Mouse (Mus musculus): Measurements from ENCODE around the gene Pgam2. TPM values are rescaled to one million over a fixed set of nuclear protein-coding genes. Genes with fewer than 3 reads are reported as not detected.

Pgam2 gene
- polyA plus RNA-seq, 1 experiment from 2014 or later = 761 TPM

GRCm38 (mm10) chr11:5795290-5795689 lies 8.2 kb downstream of the Pgam2 start:
- H3K36me3 ChIP-seq = peaks cover 89% of the 10 kb centered on the region
- peak overlapping the region; percentile 50 for H3K27ac ChIP-seq (ENCODE audit: poor library complexity, severe bottlenecking)
- no peaks in the 10 kb centered on the region for H3K9me3 ChIP-seq (replicated peaks)
- 85% methylated on average over 9 of the region's 9 CpGs for WGBS
- no peak for ATAC-seq (ENCODE audit: insufficient number of reproducible peaks, low FRiP score)
- H3K27me3 ChIP-seq (replicated peaks) = no peaks in the 10 kb centered on the region
- no peak overlapping the region for H3K4me2 ChIP-seq
- H3K4me3 ChIP-seq = no peak overlapping the region
- peaks cover 34% of the 10 kb centered on the region for H3K4me1 ChIP-seq (replicated peaks)
- H3K9ac ChIP-seq = no peak overlapping the region

GRCm38 (mm10) chr11:5790431-5790830 lies 13.1 kb downstream of the Pgam2 start:
- Histone ChIP-seq H3K27ac (ENCODE audit: poor library complexity, severe bottlenecking) (no peak overlapping the region), H3K4me3 (no peak overlapping the region), H3K36me3 (peaks cover 43% of the 10 kb centered on the region), H3K27me3 (replicated peaks) (no peaks in the 10 kb centered on the region), H3K9ac (no peak overlapping the region), H3K4me2 (no peak overlapping the region), H3K9me3 (replicated peaks) (no peaks in the 10 kb centered on the region), H3K4me1 (replicated peaks) (peaks cover 26% of the 10 kb centered on the region)
- no peak for ATAC-seq (ENCODE audit: insufficient number of reproducible peaks, low FRiP score)
- 90% methylated on average over 1 of the region's 1 CpGs for WGBS

DNA sequence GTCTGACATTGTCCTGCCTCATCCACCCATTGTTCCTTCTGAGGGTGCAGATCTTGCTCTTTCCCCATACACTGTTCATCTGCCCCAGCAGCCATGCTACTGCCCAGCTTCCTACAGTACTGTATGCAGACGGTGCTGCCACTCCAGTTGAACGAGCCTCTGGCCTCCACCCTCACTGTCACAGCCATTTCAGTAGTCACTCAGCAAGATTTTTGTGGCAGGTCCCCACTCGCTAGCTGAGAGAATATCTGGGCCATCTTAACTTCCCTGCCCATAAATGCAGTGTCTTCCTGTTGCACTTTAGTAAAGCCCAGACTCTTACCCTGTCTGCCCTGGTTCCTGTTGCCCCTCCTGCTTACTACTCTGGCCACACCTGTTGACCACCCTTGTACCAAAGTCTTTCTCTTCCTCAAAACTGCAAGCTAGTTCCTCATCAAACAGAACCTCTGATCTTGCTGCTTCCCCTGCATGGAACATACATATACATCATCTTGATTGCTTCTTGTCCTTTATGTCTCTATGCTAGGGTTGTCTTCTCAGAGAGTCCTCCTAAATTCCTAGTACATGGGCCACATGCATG lies 13.7 kb downstream of the Pgam2 start:
- Histone ChIP-seq H3K9ac (peak overlapping the region; percentile 86), H3K36me3 (peaks cover 37% of the 10 kb centered on the region), H3K4me1 (replicated peaks) (peaks cover 22% of the 10 kb centered on the region), H3K27ac (ENCODE audit: poor library complexity, severe bottlenecking) (no peak overlapping the region), H3K27me3 (replicated peaks) (no peaks in the 10 kb centered on the region), H3K4me3 (peak overlapping the region; percentile 91; the same call in 1 of the 2 replicates), H3K9me3 (replicated peaks) (no peaks in the 10 kb centered on the region), H3K4me2 (peak overlapping the region; percentile 83)
- WGBS = 61% methylated on average over 3 of the region's 3 CpGs
- ATAC-seq (ENCODE audit: insufficient number of reproducible peaks, low FRiP score) = no peak

- WGBS = 65% methylated on average over 6 of the region's 6 CpGs
- H3K27me3 ChIP-seq (replicated peaks) = no peaks in the 10 kb centered on the region
Measured at GRCm38 (mm10) chr11:5789071-5789753, 14.3 kb downstream of the Pgam2 start.

DNA sequence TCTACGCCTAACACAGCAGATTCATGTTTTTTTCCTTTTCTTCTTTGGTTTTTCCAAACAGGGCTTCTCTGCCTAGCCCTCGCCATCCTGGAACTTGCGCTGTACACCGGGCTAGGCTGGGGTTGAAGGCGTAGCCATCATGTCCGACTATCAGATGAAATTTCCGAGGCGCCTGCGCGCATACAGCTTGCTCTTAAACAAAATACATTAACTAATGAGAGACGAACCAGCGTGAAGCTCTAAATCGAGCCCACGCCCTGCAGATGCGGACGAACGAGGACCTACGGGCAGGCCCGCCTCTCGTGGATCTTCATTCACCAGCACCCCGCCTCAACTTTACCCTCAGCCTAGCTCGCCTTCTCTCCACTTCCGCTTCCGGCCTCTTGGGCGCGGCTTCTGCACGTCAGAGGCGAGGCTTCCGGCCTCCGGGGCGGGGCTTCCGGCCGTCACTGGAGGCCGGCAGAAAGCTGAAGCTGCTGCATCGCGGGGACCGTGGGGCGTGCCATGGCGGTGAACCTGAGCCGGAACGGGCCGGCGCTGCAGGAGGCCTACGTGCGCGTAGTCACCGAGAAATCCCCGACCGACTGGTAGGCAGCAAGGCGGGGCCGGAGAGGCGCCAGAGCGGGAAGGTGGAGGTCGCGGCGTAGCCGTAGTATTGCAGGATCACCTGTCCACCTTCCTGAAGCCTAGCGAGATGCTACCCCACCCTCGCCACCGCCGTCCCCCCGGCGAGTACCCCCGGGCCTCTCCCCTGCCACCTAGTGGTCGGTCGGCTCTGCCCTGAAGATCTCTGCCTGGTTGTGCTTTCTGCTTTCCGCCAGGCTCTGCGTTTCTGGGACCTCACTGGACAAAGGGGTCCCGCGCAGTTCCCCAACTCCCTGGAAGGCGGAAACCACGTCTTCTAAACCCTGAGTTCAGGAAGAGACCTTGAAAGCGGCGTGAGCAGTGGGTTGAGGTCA lies 15.2 kb downstream of the Pgam2 start, which contains the start of gene Dbnl:
TSS of gene Dbnl (plus strand) at position 433 of the 959 bp plus-strand sequence.
- Histone ChIP-seq H3K27ac (ENCODE audit: poor library complexity, severe bottlenecking) (peak within 1 kb of the TSS; percentile 94), H3K4me3 (peak within 1 kb of the TSS; percentile 91), H3K36me3 (peaks cover 24% of the 10 kb centered on the region), H3K27me3 (replicated peaks) (no peaks in the 10 kb centered on the region), H3K9ac (peak within 1 kb of the TSS; percentile 86), H3K4me2 (peak within 1 kb of the TSS; percentile 83), H3K4me1 (replicated peaks) (peaks cover 22% of the 10 kb centered on the region), H3K9me3 (replicated peaks) (no peaks in the 10 kb centered on the region)
- ATAC-seq (ENCODE audit: insufficient number of reproducible peaks, low FRiP score) = peak; percentile 96
- under 1% methylated on average over 74 of the region's 74 CpGs for WGBS

More at GRCm38 (mm10) chr11:5789071-5789753, 14.3 kb downstream of the Pgam2 start:
- peaks cover 31% of the 10 kb centered on the region for H3K36me3 ChIP-seq
- no peaks in the 10 kb centered on the region for H3K9me3 ChIP-seq (replicated peaks)
- H3K9ac ChIP-seq = peak overlapping the region; percentile 86
- H3K4me1 ChIP-seq (replicated peaks) = peaks cover 22% of the 10 kb centered on the region
- peak; percentile 6; the same call in 1 of the 2 replicates for ATAC-seq (ENCODE audit: insufficient number of reproducible peaks, low FRiP score)
- peak overlapping the region; percentile 83 for H3K4me2 ChIP-seq
- peak overlapping the region; percentile 94 for H3K27ac ChIP-seq (ENCODE audit: poor library complexity, severe bottlenecking)
- H3K4me3 ChIP-seq = peak overlapping the region; percentile 91

- Histone ChIP-seq H3K4me2 (peak overlapping the region; percentile 83), H3K36me3 (peaks cover 20% of the 10 kb centered on the region), H3K27me3 (replicated peaks) (no peaks in the 10 kb centered on the region), H3K4me3 (peak overlapping the region; percentile 91), H3K27ac (ENCODE audit: poor library complexity, severe bottlenecking) (peak overlapping the region; percentile 94), H3K9ac (peak overlapping the region; percentile 86), H3K9me3 (replicated peaks) (no peaks in the 10 kb centered on the region), H3K4me1 (replicated peaks) (peaks cover 22% of the 10 kb centered on the region)
- no peak for ATAC-seq (ENCODE audit: insufficient number of reproducible peaks, low FRiP score)
- WGBS = 34% methylated on average over 8 of the region's 8 CpGs
Measured at GRCm38 (mm10) chr11:5787671-5788055, 15.9 kb downstream of the Pgam2 start.

- Histone ChIP-seq H3K4me1 (replicated peaks) (peaks cover 25% of the 10 kb centered on the region), H3K27ac (ENCODE audit: poor library complexity, severe bottlenecking) (no peak overlapping the region), H3K4me3 (no peak overlapping the region), H3K9ac (no peak overlapping the region), H3K9me3 (replicated peaks) (no peaks in the 10 kb centered on the region), H3K27me3 (replicated peaks) (no peaks in the 10 kb centered on the region), H3K4me2 (no peak overlapping the region), H3K36me3 (peaks cover 8% of the 10 kb centered on the region)
- no peak for ATAC-seq (ENCODE audit: insufficient number of reproducible peaks, low FRiP score)
Measured at GRCm38 (mm10) chr11:5785732-5786131, 17.8 kb downstream of the Pgam2 start.

- 0 out of 2 replicates have a peak, but pooled peaks have one; percentile 41 for ATAC-seq (ENCODE audit: insufficient number of reproducible peaks, low FRiP score)
- WGBS = 41% methylated on average over 8 of the region's 8 CpGs
- Histone ChIP-seq H3K4me3 (no peak overlapping the region), H3K36me3 (peaks cover 14% of the 10 kb centered on the region; the same call in 1 of the 2 replicates), H3K9me3 (replicated peaks) (no peaks in the 10 kb centered on the region), H3K9ac (no peak overlapping the region), H3K27ac (ENCODE audit: poor library complexity, severe bottlenecking) (no peak overlapping the region), H3K4me2 (no peak overlapping the region), H3K4me1 (replicated peaks) (peaks cover 7% of the 10 kb centered on the region; the same call in 1 of the 2 replicates), H3K27me3 (replicated peaks) (no peaks in the 10 kb centered on the region)
Measured at GRCm38 (mm10) chr11:5782199-5782944, 21.2 kb downstream of the Pgam2 start.

GRCm38 (mm10) chr11:5780035-5780499 lies 23.5 kb downstream of the Pgam2 start:
- Histone ChIP-seq H3K4me2 (no peak overlapping the region), H3K27ac (ENCODE audit: poor library complexity, severe bottlenecking) (no peak overlapping the region), H3K36me3 (peaks cover 14% of the 10 kb centered on the region; the same call in 1 of the 2 replicates), H3K9ac (no peak overlapping the region), H3K4me3 (no peak overlapping the region), H3K9me3 (replicated peaks) (no peaks in the 10 kb centered on the region), H3K4me1 (replicated peaks) (peaks cover 3% of the 10 kb centered on the region; the same call in 1 of the 2 replicates), H3K27me3 (replicated peaks) (no peaks in the 10 kb centered on the region)
- WGBS = 77% methylated on average over 6 of the region's 6 CpGs
- peak; percentile 38; the same call in 1 of the 2 replicates for ATAC-seq (ENCODE audit: insufficient number of reproducible peaks, low FRiP score)

- no peak overlapping the region for H3K9ac ChIP-seq
- H3K27me3 ChIP-seq (replicated peaks) = no peaks in the 10 kb centered on the region
- H3K4me1 ChIP-seq (replicated peaks) = peaks cover 3% of the 10 kb centered on the region; the same call in 1 of the 2 replicates
- H3K9me3 ChIP-seq (replicated peaks) = 0 out of 2 replicates have a peak, but pooled peaks cover 2% of the 10 kb centered on the region
- H3K4me2 ChIP-seq = no peak overlapping the region
- H3K4me3 ChIP-seq = no peak overlapping the region
- no peak overlapping the region for H3K27ac ChIP-seq (ENCODE audit: poor library complexity, severe bottlenecking)
- no peak for ATAC-seq (ENCODE audit: insufficient number of reproducible peaks, low FRiP score)
- 66% methylated on average over 2 of the region's 2 CpGs for WGBS
- H3K36me3 ChIP-seq = peaks cover 13% of the 10 kb centered on the region; the same call in 1 of the 2 replicates
Measured at GRCm38 (mm10) chr11:5778481-5778880, 25.1 kb downstream of the Pgam2 start.
